Mouse (Mus musculus) C2C12 (cell line): ENCODE measurements at regions not wholly inside any gene's neighbourhood (a gene's known extent, or its start where the extent isn't known, plus 50 kb on each side); places are given as distances from the start of the nearest gene placed in this dataset.

ENCODE experiments used
- CEBPB ChIP-seq: IDR thresholded peaks from one replicate; pipeline ENCODE4 v1.6.1; 2011; ENCODE audit warnings: low read depth, mild to moderate bottlenecking, control low read depth, moderate library complexity
- CTCF ChIP-seq: IDR thresholded peaks from one replicate; pipeline ENCODE4 v1.5.1; 2011; ENCODE audit not compliant: control insufficient read depth, insufficient read depth, insufficient read length
- FOSL1 ChIP-seq: IDR thresholded peaks from one replicate; pipeline ENCODE4 v1.8.0; 2011; ENCODE audit warnings: mild to moderate bottlenecking, low read length; ENCODE audit not compliant: poor library complexity, insufficient read depth, severe bottlenecking
- MAX ChIP-seq: IDR thresholded peaks from one replicate; pipeline ENCODE4 v1.6.1; 2011; ENCODE audit warnings: mild to moderate bottlenecking, control low read depth
- MYOD1 ChIP-seq: IDR thresholded peaks from one replicate; pipeline ENCODE4 v1.6.1; 2011; ENCODE audit warnings: low read depth; ENCODE audit not compliant: control insufficient read depth, insufficient read length
- MYOG ChIP-seq: IDR thresholded peaks from one replicate; pipeline ENCODE4 v1.6.1; 2011; ENCODE audit not compliant: control insufficient read depth, insufficient read length; ENCODE audit errors: extremely low read depth
- USF1 ChIP-seq: IDR thresholded peaks from one replicate; pipeline ENCODE4 v1.6.1; 2011; ENCODE audit warnings: low read depth, mild to moderate bottlenecking, control low read depth, moderate library complexity

GRCm38 (mm10) chr11:113120570-113120969 lies 338.5 kb downstream of the Sox9 start:
- TF ChIP-seq CTCF (no peak), USF1 (no peak), MAX (no peak), MYOD1 (no peak), CEBPB (no peak), FOSL1 (no peak), MYOG (no peak)
